Mouse (Mus musculus) heart, embryonic 10.5 days (tissue): ENCODE results near the gene Tcirg1. TPM values are rescaled to one million over a fixed set of nuclear protein-coding genes. Genes with fewer than 3 reads are reported as not detected.

Experiments
- DNase-seq: peaks from one replicate; pipeline ENCODE4 v3.0.0-alpha.2; 2017; ENCODE audit warnings: low spot score
- H3K27ac ChIP-seq: fragments of 300-500 bp; sonication (generic); 2 replicates; pipeline ENCODE4 v1.5.1; 2016; ENCODE audit warnings: mild to moderate bottlenecking
- H3K27me3 ChIP-seq: fragments of 300-500 bp; sonication (generic); 2 replicates; pipeline ENCODE4 v1.6.1; 2016; ENCODE audit warnings: mild to moderate bottlenecking; ENCODE audit not compliant: poor library complexity, insufficient read depth, severe bottlenecking
- H3K36me3 ChIP-seq: fragments of 300-500 bp; sonication (generic); 2 replicates; pipeline ENCODE4 v1.6.1; 2016; ENCODE audit warnings: mild to moderate bottlenecking, moderate library complexity
- H3K4me1 ChIP-seq: fragments of 300-500 bp; sonication (generic); 2 replicates; pipeline ENCODE4 v1.6.1; 2016; ENCODE audit warnings: mild to moderate bottlenecking
- H3K4me3 ChIP-seq: fragments of 300-500 bp; sonication (generic); 2 replicates; pipeline ENCODE4 v1.5.1; 2016; ENCODE audit warnings: mild to moderate bottlenecking, moderate library complexity
- H3K9me3 ChIP-seq: fragments of 300-500 bp; sonication (generic); 2 replicates; pipeline ENCODE4 v1.6.1; 2016; ENCODE audit warnings: mild to moderate bottlenecking, moderate library complexity
- WGBS: fragments of 180-500 bp; shearing (Covaris S2); methylation state at CpG from one replicate; pipeline ENCODE4 v1.1.7; 2016; 5-methylcytosine and 5-hydroxymethylcytosine counted together
- polyA plus RNA-seq: library from polyadenylated mRNA; unstranded; fragments of >200 nt; fragmentation: Nextera tagmentation; extraction: Ambion mirVana; gene quantifications from 2 replicates; pipeline ENCODE4 v1.2.1, GENCODE M21; 2016

The Tcirg1 gene
- polyA plus RNA-seq, 1 experiment from 2014 or later: 32.2 TPM

DNA sequence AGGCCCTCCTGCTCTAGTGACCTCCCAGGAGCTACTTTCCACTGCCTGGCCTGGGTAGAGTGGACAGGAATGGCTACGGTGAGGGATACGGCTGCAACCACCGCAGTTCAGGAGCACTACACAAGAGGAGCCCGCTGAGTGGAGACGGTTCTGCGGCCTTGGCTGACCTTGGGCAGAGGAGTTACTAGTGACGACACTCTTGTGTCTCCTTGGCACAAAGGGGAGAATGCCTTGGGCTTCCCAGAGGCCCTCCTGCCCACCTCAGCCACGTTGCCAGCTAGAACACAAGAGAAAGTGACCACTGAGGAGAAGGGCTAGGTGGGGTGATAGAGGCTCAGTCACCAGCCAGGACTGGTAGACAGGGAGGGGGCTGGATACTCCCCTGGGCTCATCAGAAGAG lies 17.3 kb upstream of the Tcirg1 start:
- peaks cover 30% of the 10 kb centered on the region for H3K4me1 ChIP-seq
- peak overlapping the region; percentile 17; the same call in 1 of the 2 replicates for H3K27ac ChIP-seq
- no peak overlapping the region for H3K4me3 ChIP-seq
- DNase-seq: no peak
- no peaks in the 10 kb centered on the region for H3K27me3 ChIP-seq
- no peaks in the 10 kb centered on the region for H3K36me3 ChIP-seq
- 75% methylated on average over 8 of the region's 8 CpGs for whole genome bisulfite sequencing
- no peaks in the 10 kb centered on the region for H3K9me3 ChIP-seq

DNA sequence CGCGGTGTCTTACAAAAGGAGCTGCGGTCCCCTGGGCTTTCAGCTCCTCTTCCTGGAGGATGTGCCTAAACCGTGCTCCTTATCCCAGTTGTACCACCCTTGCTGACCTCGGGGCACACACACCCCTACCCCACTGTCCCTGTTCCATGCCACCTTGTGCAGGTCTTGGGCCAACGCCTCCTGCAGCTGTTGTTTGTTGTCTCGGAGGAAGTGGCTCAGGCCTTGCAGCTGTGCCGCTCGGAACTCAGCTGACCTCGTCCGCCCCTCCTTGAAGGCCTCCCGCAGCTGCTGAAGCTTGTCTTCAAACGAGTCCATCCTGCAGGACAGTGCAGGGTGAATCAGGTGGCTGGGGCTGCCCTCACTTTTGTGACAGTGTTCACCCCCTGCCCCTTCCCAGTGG lies 16.7 kb upstream of the Tcirg1 start:
- H3K9me3 ChIP-seq: no peaks in the 10 kb centered on the region

DNA sequence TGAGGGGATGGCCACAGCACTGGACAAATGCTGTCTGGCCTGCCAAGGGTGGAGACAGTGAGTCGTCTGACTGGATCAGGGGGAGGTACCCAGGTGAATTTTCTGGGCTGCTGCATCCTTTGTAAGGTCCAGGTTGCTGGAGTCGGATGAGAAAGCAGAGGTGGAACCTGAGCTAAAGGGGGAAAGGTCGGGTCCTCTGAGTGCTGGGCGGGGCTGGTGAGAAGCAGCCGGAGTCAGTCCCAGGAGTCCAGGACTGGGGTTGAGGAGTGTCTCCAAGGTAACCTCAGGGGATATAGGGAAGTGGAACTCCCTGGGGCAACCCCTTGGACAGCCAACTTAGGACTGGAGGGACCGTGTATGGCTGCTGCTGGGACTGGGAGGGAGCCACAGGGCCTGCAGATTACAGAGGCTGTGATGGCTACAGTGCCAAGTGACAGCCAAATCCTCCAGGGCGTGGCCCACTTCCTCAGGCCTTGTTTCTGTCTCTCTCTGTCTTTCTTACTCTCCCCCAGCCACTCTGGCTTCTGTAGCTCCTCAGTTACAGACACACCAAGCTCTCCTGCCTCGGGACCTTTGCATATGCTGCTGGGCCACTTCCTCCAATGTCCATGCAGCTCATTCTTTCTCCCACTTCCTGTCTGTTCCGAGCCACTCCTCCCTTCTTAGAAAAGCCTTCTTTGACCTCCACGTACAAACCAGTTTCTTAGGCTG lies 15.9 kb upstream of the Tcirg1 start:
- 57% methylated on average over 10 of the region's 10 CpGs for WGBS
- H3K27me3 ChIP-seq: no peaks in the 10 kb centered on the region

More for the DNA sequence above, 16.7 kb upstream of the Tcirg1 start:
- peak overlapping the region; percentile 17; the same call in 1 of the 2 replicates for H3K27ac ChIP-seq
- no peaks in the 10 kb centered on the region for H3K36me3 ChIP-seq
- H3K4me3 ChIP-seq: no peak overlapping the region
- H3K27me3 ChIP-seq: no peaks in the 10 kb centered on the region
- WGBS: 63% methylated on average over 13 of the region's 13 CpGs
- no peak for DNase-seq
- peaks cover 34% of the 10 kb centered on the region for H3K4me1 ChIP-seq

DNA sequence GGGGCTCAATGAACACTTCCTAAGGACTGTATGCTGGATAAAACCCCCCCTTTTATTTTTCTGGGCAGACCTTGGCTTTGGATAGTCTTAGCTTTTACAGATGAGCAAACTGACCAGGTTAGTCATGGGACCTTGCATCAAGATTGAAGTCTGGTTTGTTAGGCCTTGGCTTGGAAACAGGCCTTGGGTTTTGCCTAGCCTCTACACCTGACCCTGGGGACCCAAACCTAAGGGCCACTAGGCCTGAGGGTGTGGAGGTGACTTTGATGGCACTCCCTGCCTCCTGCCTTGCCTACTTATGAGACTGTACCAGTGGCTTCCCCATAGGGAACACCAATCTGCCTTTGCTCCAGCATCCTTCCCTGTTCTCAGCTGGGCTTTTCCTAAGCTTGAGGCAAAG lies 13.0 kb upstream of the Tcirg1 start:
- peaks cover 29% of the 10 kb centered on the region for H3K4me1 ChIP-seq
- no peaks in the 10 kb centered on the region for H3K36me3 ChIP-seq
- no peak overlapping the region for H3K27ac ChIP-seq
- H3K4me3 ChIP-seq: no peak overlapping the region
- no peaks in the 10 kb centered on the region for H3K9me3 ChIP-seq
- no peak for DNase-seq
- no peaks in the 10 kb centered on the region for H3K27me3 ChIP-seq

More for the DNA sequence above, 15.9 kb upstream of the Tcirg1 start:
- no peaks in the 10 kb centered on the region for H3K36me3 ChIP-seq
- no peak for DNase-seq
- no peaks in the 10 kb centered on the region for H3K9me3 ChIP-seq
- H3K4me3 ChIP-seq: no peak overlapping the region
- H3K27ac ChIP-seq: no peak overlapping the region
- peaks cover 34% of the 10 kb centered on the region for H3K4me1 ChIP-seq

DNA sequence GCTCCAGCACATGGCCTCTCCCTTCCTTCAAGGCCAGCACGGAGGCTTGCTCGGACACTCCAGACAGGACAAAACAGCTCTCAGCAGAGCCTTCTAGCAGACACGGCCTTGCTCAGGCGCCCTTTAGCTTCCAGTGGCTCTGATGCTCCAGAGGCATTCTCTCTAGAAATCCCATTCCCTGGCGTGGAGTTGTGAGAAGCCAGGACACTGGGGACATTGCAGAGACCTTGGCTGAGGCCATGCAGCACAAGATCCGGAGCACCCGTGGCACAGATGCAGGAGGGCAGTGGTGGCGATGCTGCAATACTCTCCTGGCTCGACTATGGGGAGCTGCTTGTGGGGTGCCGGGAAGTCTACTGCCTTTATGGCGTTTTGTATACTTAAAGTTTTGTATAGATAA lies 9.8 kb upstream of the Tcirg1 start:
- H3K9me3 ChIP-seq: no peaks in the 10 kb centered on the region
- peaks cover 23% of the 10 kb centered on the region for H3K4me1 ChIP-seq
- DNase-seq: no peak
- H3K4me3 ChIP-seq: no peak overlapping the region
- H3K36me3 ChIP-seq: no peaks in the 10 kb centered on the region
- no peaks in the 10 kb centered on the region for H3K27me3 ChIP-seq
- WGBS: 81% methylated on average over 11 of the region's 11 CpGs
- H3K27ac ChIP-seq: no peak overlapping the region

DNA sequence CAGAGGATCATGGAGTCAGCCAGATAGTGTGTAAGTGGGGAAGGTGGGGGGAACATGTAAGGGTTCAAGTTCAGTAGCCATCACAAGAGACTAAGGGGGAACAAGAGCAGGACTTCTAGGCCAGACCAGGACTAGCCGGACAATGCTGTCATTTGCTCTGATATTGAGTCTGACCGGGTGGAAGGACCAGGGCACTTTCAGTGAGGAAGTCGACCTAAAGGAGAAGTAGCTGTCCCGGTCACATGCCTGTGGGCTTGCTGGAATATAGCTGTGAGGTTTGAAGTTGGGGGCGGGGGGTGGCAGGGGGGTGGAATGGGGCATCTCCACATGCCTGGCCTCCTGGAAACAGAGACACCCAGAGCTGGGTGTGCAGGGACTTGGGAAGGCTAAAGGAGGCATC lies 7.6 kb upstream of the Tcirg1 start:
- H3K4me3 ChIP-seq: no peak overlapping the region
- WGBS: 91% methylated on average over 5 of the region's 5 CpGs
- peaks cover 25% of the 10 kb centered on the region for H3K4me1 ChIP-seq
- no peaks in the 10 kb centered on the region for H3K9me3 ChIP-seq
- H3K36me3 ChIP-seq: peaks cover 19% of the 10 kb centered on the region
- no peak for DNase-seq
- H3K27me3 ChIP-seq: no peaks in the 10 kb centered on the region
- H3K27ac ChIP-seq: no peak overlapping the region

DNA sequence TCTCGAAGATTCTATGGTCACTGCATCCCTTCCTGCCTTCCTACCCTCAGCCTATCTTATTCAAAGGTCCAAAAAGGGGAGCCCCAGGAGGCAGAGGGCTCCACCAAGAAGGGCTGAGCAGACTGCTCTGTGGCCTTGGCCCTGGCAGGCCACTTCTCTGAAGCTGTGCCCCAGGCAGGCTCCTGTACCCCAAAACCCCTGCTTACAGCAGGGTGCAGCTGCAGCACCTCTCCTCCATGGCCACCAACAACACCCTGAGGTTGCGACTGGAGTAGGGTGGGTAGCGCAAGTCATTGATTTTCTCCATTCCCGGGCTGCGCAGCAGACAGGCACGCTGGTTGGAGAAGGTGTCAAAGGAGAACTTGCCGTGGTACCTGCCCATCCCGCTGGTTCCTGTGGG lies 6.8 kb upstream of the Tcirg1 start:
- 83% methylated on average over 8 of the region's 8 CpGs for WGBS
- DNase-seq: no peak

DNA sequence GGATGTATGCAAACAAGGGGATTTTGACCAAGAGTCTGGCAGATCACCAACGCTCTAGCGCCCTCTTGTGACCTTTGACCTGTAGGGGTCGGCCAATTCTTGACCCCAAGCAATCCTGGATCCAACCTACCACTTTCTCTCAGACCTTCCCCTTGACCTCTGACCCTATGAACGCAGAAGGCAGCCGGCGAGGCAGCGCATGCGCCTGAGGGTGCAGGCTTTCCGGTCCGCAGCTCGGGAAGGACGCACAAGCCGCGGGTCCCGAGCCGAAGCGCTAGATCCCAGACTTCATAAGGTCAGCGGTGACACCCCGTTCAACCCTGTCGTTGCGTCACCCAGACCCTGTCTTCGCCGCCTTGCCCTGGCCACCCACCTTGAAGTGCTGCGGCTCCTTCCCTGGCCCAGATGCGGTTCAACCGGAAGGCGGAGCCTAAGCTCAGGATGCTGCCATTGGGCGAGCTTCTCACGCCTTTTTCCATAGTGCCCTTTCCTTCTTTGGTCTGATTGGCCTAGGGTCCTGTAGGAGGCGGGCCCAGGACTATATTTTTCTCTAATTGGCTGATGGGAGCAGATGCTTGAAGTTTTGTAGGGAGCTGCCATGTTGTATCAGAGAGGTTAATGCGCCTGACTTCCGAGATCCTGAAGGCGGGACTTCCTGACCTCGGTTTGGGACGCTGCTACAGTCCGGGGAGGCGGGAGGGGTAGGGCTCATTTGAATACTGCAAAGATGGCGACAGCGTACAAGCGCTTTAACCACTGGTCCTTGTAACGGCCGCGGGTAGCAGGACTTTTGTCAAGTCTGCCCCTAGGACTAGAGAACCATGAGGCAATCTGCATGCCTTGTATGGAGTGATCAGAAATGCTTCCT lies 5.6 kb upstream of the Tcirg1 start, which contains the start of gene Ndufs8:
Gene Ndufs8 (minus strand): TSS at position 438 of the 868 bp plus-strand sequence.
- DNase-seq: peak; percentile 99
- H3K36me3 ChIP-seq: peaks cover 36% of the 10 kb centered on the region
- H3K9me3 ChIP-seq: no peaks in the 10 kb centered on the region
- peak within 1 kb of the TSS; percentile 91 for H3K27ac ChIP-seq
- no peaks in the 10 kb centered on the region for H3K27me3 ChIP-seq
- WGBS: under 1% methylated on average over 43 of the region's 43 CpGs
- peak within 1 kb of the TSS; percentile 69 for H3K4me3 ChIP-seq
- peaks cover 21% of the 10 kb centered on the region for H3K4me1 ChIP-seq

More for the DNA sequence above, 6.8 kb upstream of the Tcirg1 start:
- Histone ChIP-seq H3K27me3 (no peaks in the 10 kb centered on the region), H3K36me3 (peaks cover 27% of the 10 kb centered on the region), H3K27ac (peak overlapping the region; percentile 91), H3K4me1 (peaks cover 17% of the 10 kb centered on the region), H3K9me3 (no peaks in the 10 kb centered on the region), H3K4me3 (peak overlapping the region; percentile 69)

DNA sequence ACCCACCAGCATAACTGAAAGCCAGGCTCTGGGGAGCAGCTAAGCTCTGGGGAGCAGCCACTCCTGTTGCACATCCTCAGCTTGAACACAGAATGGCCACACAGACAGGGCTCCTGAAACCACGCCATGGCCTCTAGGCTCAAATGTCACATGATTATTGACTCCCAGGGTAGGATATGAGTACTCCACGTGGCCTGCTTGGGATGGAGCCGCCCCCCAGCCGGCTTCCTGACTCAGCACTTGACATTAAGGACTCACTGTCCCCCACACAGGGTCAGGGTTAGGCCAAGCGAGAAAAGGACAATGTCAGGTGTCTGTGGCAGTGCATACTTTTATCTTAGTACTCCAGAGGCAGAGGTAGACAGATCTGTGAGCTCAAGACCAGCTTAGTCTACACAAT lies 3.3 kb upstream of the Tcirg1 start:
- Histone ChIP-seq H3K27ac (no peak overlapping the region), H3K4me1 (peaks cover 44% of the 10 kb centered on the region), H3K9me3 (no peaks in the 10 kb centered on the region), H3K27me3 (no peaks in the 10 kb centered on the region), H3K36me3 (peaks cover 36% of the 10 kb centered on the region), H3K4me3 (no peak overlapping the region)
- DNase-seq: no peak
- WGBS: 83% methylated on average over 5 of the region's 5 CpGs

DNA sequence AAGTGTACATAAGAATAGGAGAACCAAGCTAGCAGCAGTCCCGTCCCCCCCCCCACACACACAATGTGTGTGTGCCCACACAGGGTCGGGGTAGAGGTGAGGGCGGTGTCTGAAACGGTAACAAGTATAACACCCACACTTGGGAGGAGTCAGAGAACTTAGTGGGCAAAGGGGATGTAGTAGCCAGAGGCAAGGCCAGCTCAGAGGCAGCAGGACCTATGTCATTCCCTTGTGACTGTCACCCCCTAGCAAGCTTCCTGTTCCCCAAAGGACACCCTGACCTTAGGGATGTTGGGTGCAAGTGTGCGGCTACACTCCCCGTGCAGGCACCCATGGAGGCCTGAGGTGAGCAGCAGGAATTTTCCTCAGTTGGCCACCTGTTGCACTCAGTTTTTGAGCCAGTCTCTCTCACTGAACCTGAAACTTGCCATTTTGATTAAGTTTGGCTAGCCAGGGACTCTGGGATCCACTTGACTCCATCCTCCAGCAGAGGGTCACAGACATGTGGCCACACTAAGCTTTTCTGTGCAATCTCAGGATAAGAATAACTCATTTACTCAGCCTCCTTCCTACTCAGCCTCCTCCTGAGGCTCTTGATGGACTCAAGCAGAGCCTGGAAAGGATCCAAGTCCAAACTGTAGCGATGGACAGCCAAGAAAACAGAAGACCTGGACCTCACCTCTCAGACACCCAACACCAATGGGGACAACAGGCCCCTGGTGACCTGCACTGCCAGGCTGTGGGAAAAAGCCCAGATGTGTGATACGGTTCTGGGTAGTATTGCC lies 1.1 kb upstream of the Tcirg1 start:
- no peak for DNase-seq
- peaks cover 54% of the 10 kb centered on the region for H3K4me1 ChIP-seq
- H3K9me3 ChIP-seq: no peaks in the 10 kb centered on the region
- H3K27ac ChIP-seq: no peak overlapping the region
- 91% methylated on average over 8 of the region's 8 CpGs for WGBS
- H3K36me3 ChIP-seq: peaks cover 48% of the 10 kb centered on the region
- H3K4me3 ChIP-seq: peak overlapping the region; percentile 68; the same call in 1 of the 2 replicates
- H3K27me3 ChIP-seq: no peaks in the 10 kb centered on the region

DNA sequence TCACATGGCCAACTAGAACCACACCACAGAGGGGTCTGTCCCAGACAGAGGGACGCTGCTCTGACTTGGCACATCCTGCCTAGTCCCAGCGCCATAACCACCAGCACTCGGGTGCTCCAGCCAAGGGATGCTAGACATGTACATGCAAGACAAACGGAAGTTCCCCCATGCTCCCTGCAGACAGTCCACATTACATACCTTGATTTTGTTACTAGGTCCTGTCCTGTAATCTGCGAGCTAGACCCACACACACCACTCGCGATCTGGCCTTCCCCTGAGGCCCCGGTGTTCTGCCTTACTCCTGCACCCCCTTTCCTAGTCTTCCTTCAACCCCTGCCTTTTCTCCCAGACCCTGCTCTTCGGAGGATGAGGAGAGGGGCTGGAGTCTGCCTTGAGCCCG lies 607 bp downstream of the Tcirg1 start:
- WGBS: 27% methylated on average over 10 of the region's 10 CpGs
- no peak for DNase-seq
- H3K4me3 ChIP-seq: peak overlapping the region; percentile 68
- H3K4me1 ChIP-seq: peaks cover 47% of the 10 kb centered on the region
- H3K27ac ChIP-seq: peak overlapping the region; percentile 84
- no peaks in the 10 kb centered on the region for H3K9me3 ChIP-seq
- H3K27me3 ChIP-seq: no peaks in the 10 kb centered on the region
- H3K36me3 ChIP-seq: peaks cover 64% of the 10 kb centered on the region

DNA sequence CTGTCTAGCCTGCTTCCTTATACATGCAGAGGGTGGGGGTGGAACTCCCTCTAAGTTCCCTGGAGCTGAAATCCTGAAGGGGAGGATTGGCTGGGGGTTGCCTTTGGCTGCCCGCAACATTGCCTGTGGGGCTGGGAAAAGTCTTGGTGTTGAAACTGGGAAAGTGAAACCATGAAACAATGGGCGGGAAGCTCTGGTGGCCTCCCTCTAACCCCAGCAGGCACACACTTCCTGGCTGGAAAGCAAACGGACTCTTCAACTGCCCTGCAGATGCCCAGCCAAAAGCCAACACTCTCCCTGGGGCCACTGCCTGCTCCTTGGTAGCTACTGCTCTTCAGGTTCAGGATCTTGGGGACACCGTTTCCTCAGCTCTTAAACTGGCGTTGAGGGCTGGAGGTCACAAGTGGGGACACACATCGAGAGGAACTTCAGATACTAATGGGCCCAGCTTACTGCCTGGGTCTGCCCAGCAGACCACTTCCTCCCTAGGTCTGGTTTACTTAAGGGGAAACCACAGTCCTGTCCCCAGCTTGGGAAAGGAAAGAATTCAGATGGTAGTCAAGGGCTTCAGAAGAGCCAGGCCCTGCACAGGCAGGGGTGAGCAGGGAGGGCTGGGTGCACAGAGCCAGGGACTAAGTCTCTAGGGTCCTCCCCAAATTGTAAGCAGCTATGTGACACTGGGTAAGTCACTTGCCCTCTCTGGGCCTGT lies 1.5 kb downstream of the Tcirg1 start:
- Histone ChIP-seq H3K4me1 (peaks cover 46% of the 10 kb centered on the region), H3K27me3 (no peaks in the 10 kb centered on the region), H3K36me3 (peaks cover 59% of the 10 kb centered on the region), H3K27ac (peak overlapping the region; percentile 84), H3K4me3 (peak overlapping the region; percentile 68), H3K9me3 (no peaks in the 10 kb centered on the region)
- DNase-seq: no peak
- 20% methylated on average over 6 of the region's 6 CpGs for WGBS
